Mouse (Mus musculus): ENCODE measurements around the gene Ttc33. TPM values are rescaled to one million over a fixed set of nuclear protein-coding genes. Genes with fewer than 3 reads are reported as not detected.

Gene Ttc33
- polyA plus RNA-seq, 1 experiment from 2014 or later: 67.1 TPM

GRCm38 (mm10) chr15:5158827-5159226 is 26.5 kb upstream of the Ttc33 start:
- DNase-seq (no peak), ATAC-seq (ENCODE audit: low FRiP score, low TSS enrichment) (no peak)
- H3K9ac ChIP-seq (replicated peaks; ENCODE audit: low read length): no peak overlapping the region
- H3K4me1 ChIP-seq (ENCODE audit: control insufficient read depth, insufficient read depth, low read length): peaks cover 3% of the 10 kb centered on the region; the same call in 1 of the 2 replicates
- H3K27ac ChIP-seq (replicated peaks; ENCODE audit: low read depth, low read length): no peak overlapping the region
- H3K27me3 ChIP-seq (ENCODE audit: control insufficient read depth, insufficient read depth, low read length): no peaks in the 10 kb centered on the region
- peaks cover 10% of the 10 kb centered on the region for H3K36me3 ChIP-seq (ENCODE audit: control insufficient read depth, insufficient read depth, low read length)
- no peak overlapping the region for H3K4me2 ChIP-seq (ENCODE audit: low read length)
- no peak overlapping the region for H3K4me3 ChIP-seq (replicated peaks; ENCODE audit: low read depth, low read length)
- 88% methylated on average over 6 of the region's 6 CpGs for WGBS
- no peaks in the 10 kb centered on the region for H3K9me3 ChIP-seq (ENCODE audit: control insufficient read depth, low read length)

GRCm38 (mm10) chr15:5165121-5165773 is 20.1 kb upstream of the Ttc33 start:
- Histone ChIP-seq H3K36me3 (ENCODE audit: control insufficient read depth, insufficient read depth, low read length) (peaks cover 47% of the 10 kb centered on the region), H3K27me3 (ENCODE audit: control insufficient read depth, insufficient read depth, low read length) (no peaks in the 10 kb centered on the region), H3K9me3 (ENCODE audit: control insufficient read depth, low read length) (no peaks in the 10 kb centered on the region), H3K4me2 (ENCODE audit: low read length) (no peak overlapping the region), H3K4me1 (ENCODE audit: control insufficient read depth, insufficient read depth, low read length) (no peaks in the 10 kb centered on the region), H3K9ac (replicated peaks; ENCODE audit: low read length) (no peak overlapping the region), H3K4me3 (replicated peaks; ENCODE audit: low read depth, low read length) (no peak overlapping the region), H3K27ac (replicated peaks; ENCODE audit: low read depth, low read length) (no peak overlapping the region)
- no peak for ATAC-seq (ENCODE audit: low FRiP score, low TSS enrichment)
- DNase-seq: no peak
- 89% methylated on average over 12 of the region's 12 CpGs for WGBS

- Histone ChIP-seq H3K36me3 (ENCODE audit: control insufficient read depth, insufficient read depth, low read length) (peaks cover 68% of the 10 kb centered on the region), H3K4me1 (ENCODE audit: control insufficient read depth, insufficient read depth, low read length) (no peaks in the 10 kb centered on the region), H3K4me3 (replicated peaks; ENCODE audit: low read depth, low read length) (no peak overlapping the region), H3K9ac (replicated peaks; ENCODE audit: low read length) (no peak overlapping the region), H3K4me2 (ENCODE audit: low read length) (no peak overlapping the region), H3K27ac (replicated peaks; ENCODE audit: low read depth, low read length) (no peak overlapping the region), H3K27me3 (ENCODE audit: control insufficient read depth, insufficient read depth, low read length) (no peaks in the 10 kb centered on the region), H3K9me3 (ENCODE audit: control insufficient read depth, low read length) (no peaks in the 10 kb centered on the region)
- ATAC-seq (ENCODE audit: low FRiP score, low TSS enrichment): no peak
- 93% methylated on average over 12 of the region's 12 CpGs for WGBS
- DNase-seq: no peak
These were observed 12.0 kb upstream of the Ttc33 start for GRCm38 (mm10) chr15:5173217-5173820.

- WGBS: 44% methylated on average over 11 of the region's 11 CpGs
- peaks cover 6% of the 10 kb centered on the region; the same call in 1 of the 2 replicates for H3K36me3 ChIP-seq (ENCODE audit: control insufficient read depth, insufficient read depth, low read length)
- H3K27ac ChIP-seq (replicated peaks; ENCODE audit: low read depth, low read length): peak overlapping the region; percentile 87
- DNase-seq (peak; percentile 56), ATAC-seq (ENCODE audit: low FRiP score, low TSS enrichment) (peak; percentile 68)
- no peaks in the 10 kb centered on the region for H3K27me3 ChIP-seq (ENCODE audit: control insufficient read depth, insufficient read depth, low read length)
- H3K9me3 ChIP-seq (ENCODE audit: control insufficient read depth, low read length): no peaks in the 10 kb centered on the region
- peak overlapping the region; percentile 71 for H3K4me2 ChIP-seq (ENCODE audit: low read length)
- H3K4me3 ChIP-seq (replicated peaks; ENCODE audit: low read depth, low read length): peak overlapping the region; percentile 91
- peak overlapping the region; percentile 81 for H3K9ac ChIP-seq (replicated peaks; ENCODE audit: low read length)
- H3K4me1 ChIP-seq (ENCODE audit: control insufficient read depth, insufficient read depth, low read length): peaks cover 13% of the 10 kb centered on the region
These were observed 526 bp upstream of the Ttc33 start for GRCm38 (mm10) chr15:5184668-5185330.

- no peak for DNase-seq
- peak overlapping the region; percentile 71 for H3K4me2 ChIP-seq (ENCODE audit: low read length)
- peaks cover 13% of the 10 kb centered on the region for H3K4me1 ChIP-seq (ENCODE audit: control insufficient read depth, insufficient read depth, low read length)
- H3K27ac ChIP-seq (replicated peaks; ENCODE audit: low read depth, low read length): no peak overlapping the region; the same call in 1 of the 2 replicates
- H3K4me3 ChIP-seq (replicated peaks; ENCODE audit: low read depth, low read length): peak overlapping the region; percentile 91
- WGBS: 41% methylated on average over 10 of the region's 10 CpGs
- H3K27me3 ChIP-seq (ENCODE audit: control insufficient read depth, insufficient read depth, low read length): no peaks in the 10 kb centered on the region
- H3K9me3 ChIP-seq (ENCODE audit: control insufficient read depth, low read length): no peaks in the 10 kb centered on the region
- ATAC-seq (ENCODE audit: low FRiP score, low TSS enrichment): no peak
- H3K9ac ChIP-seq (replicated peaks; ENCODE audit: low read length): peak overlapping the region; percentile 81
- peaks cover 16% of the 10 kb centered on the region for H3K36me3 ChIP-seq (ENCODE audit: control insufficient read depth, insufficient read depth, low read length)
These were observed 959 bp downstream of the Ttc33 start for GRCm38 (mm10) chr15:5186293-5186675.

GRCm38 (mm10) chr15:5187116-5187515 is 1.8 kb downstream of the Ttc33 start:
- ATAC-seq (ENCODE audit: low FRiP score, low TSS enrichment) (no peak), DNase-seq (no peak)
- Histone ChIP-seq H3K36me3 (ENCODE audit: control insufficient read depth, insufficient read depth, low read length) (peaks cover 19% of the 10 kb centered on the region), H3K9ac (replicated peaks; ENCODE audit: low read length) (no peak overlapping the region), H3K9me3 (ENCODE audit: control insufficient read depth, low read length) (no peaks in the 10 kb centered on the region), H3K4me3 (replicated peaks; ENCODE audit: low read depth, low read length) (no peak overlapping the region), H3K4me1 (ENCODE audit: control insufficient read depth, insufficient read depth, low read length) (peaks cover 13% of the 10 kb centered on the region), H3K27me3 (ENCODE audit: control insufficient read depth, insufficient read depth, low read length) (no peaks in the 10 kb centered on the region), H3K27ac (replicated peaks; ENCODE audit: low read depth, low read length) (no peak overlapping the region), H3K4me2 (ENCODE audit: low read length) (no peak overlapping the region)
- 63% methylated on average over 3 of the region's 4 CpGs for WGBS

- no peaks in the 10 kb centered on the region for H3K9me3 ChIP-seq (ENCODE audit: control insufficient read depth, low read length)
- 88% methylated on average over 1 of the region's 1 CpGs for WGBS
- H3K4me3 ChIP-seq (replicated peaks; ENCODE audit: low read depth, low read length): no peak overlapping the region
- H3K27me3 ChIP-seq (ENCODE audit: control insufficient read depth, insufficient read depth, low read length): no peaks in the 10 kb centered on the region
- H3K4me2 ChIP-seq (ENCODE audit: low read length): no peak overlapping the region
- DNase-seq: no peak
- peaks cover 13% of the 10 kb centered on the region for H3K4me1 ChIP-seq (ENCODE audit: control insufficient read depth, insufficient read depth, low read length)
- no peak overlapping the region for H3K27ac ChIP-seq (replicated peaks; ENCODE audit: low read depth, low read length)
- ATAC-seq (ENCODE audit: low FRiP score, low TSS enrichment): no peak
- peaks cover 23% of the 10 kb centered on the region for H3K36me3 ChIP-seq (ENCODE audit: control insufficient read depth, insufficient read depth, low read length)
- no peak overlapping the region for H3K9ac ChIP-seq (replicated peaks; ENCODE audit: low read length)
These were observed 2.7 kb downstream of the Ttc33 start for GRCm38 (mm10) chr15:5188029-5188428.

GRCm38 (mm10) chr15:5189504-5190093 is 4.3 kb downstream of the Ttc33 start:
- Histone ChIP-seq H3K9ac (replicated peaks; ENCODE audit: low read length) (no peak overlapping the region), H3K36me3 (ENCODE audit: control insufficient read depth, insufficient read depth, low read length) (peaks cover 23% of the 10 kb centered on the region), H3K4me3 (replicated peaks; ENCODE audit: low read depth, low read length) (no peak overlapping the region), H3K27ac (replicated peaks; ENCODE audit: low read depth, low read length) (no peak overlapping the region), H3K27me3 (ENCODE audit: control insufficient read depth, insufficient read depth, low read length) (no peaks in the 10 kb centered on the region), H3K4me1 (ENCODE audit: control insufficient read depth, insufficient read depth, low read length) (peaks cover 9% of the 10 kb centered on the region), H3K9me3 (ENCODE audit: control insufficient read depth, low read length) (no peaks in the 10 kb centered on the region), H3K4me2 (ENCODE audit: low read length) (no peak overlapping the region)
- WGBS: 77% methylated on average over 10 of the region's 10 CpGs
- DNase-seq (peak; percentile 13), ATAC-seq (ENCODE audit: low FRiP score, low TSS enrichment) (no peak)
